Mouse (Mus musculus) bone marrow macrophage, adult 2 months (primary cell): ENCODE measurements around the gene Gm42906.

Experiments
- CTCF ChIP-seq: IDR thresholded peaks from 2 replicates; pipeline ENCODE4 v1.5.1; 2012; ENCODE audit warnings: low read depth, mild to moderate bottlenecking, low read length, moderate library complexity
- POLR2A ChIP-seq: IDR thresholded peaks from 2 replicates; pipeline ENCODE4 v1.6.1; 2012; ENCODE audit warnings: mild to moderate bottlenecking, low read depth, low read length, borderline replicate concordance

DNA sequence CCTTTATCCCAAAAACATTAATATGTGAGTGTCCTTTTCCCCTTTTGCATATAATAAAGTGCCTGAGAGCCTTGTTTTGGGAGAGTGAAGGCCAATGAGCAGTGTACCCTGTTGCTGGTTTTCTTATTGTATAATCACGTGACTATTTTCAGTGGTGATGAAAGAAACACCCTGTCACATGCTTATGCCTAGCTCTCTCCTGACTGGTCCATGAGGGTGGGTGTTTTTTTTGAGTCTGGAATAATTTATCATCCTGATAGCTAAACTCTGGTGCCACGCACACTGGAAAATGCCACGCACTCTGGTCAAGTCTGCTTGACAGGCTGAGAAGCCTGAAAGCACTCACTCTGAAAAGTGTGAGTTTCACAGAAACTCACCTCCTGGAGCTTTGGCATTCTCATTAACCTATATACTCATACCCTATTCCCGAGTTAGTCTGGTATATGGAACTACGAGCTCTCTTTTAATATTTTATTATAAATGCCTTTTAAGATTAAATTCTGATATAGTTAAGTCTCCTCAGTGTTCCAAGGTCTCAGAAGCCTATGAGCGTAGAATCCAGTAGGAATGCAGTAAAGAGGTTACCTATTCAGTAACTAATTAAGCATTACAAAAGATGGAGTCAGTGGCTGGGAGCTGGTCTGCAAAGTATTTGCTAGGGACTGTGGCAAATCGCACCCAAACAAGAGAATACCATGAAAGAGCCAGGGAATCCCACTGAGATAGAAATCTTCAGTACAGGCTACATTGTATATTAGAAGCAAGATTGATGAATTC is 19.7 kb downstream of the Gm42906 start:
- no peak for TF ChIP-seq CTCF
- TF ChIP-seq POLR2A, result no peak
